Mouse (Mus musculus) lung, embryonic 15.5 days (tissue): Measurements from ENCODE around the gene Bcat2. TPM values are rescaled to one million over a fixed set of nuclear protein-coding genes. Genes with fewer than 3 reads are reported as not detected.

ENCODE experiments used
- ATAC-seq: fragments of 200-750 bp; cut with Nextera tagmentation; 2 replicates; pipeline ENCODE4 v1.8.0; 2017; ENCODE audit warnings: moderate number of reproducible peaks, borderline replicate concordance; ENCODE audit not compliant: low FRiP score, low TSS enrichment; ENCODE audit errors: extremely low read depth
- H3K27ac ChIP-seq: fragments of 300-500 bp; sonication (generic); 2 replicates; pipeline ENCODE4 v1.5.1; 2015; ENCODE audit warnings: moderate library complexity, mild to moderate bottlenecking, inconsistent platforms
- H3K27me3 ChIP-seq: fragments of 300-500 bp; sonication (generic); 2 replicates; pipeline ENCODE4 v1.6.1; 2015; ENCODE audit warnings: inconsistent platforms
- H3K36me3 ChIP-seq: fragments of 300-500 bp; sonication (generic); 2 replicates; pipeline ENCODE4 v1.6.1; 2015; ENCODE audit warnings: inconsistent platforms
- H3K4me1 ChIP-seq: fragments of 300-500 bp; sonication (generic); 2 replicates; pipeline ENCODE4 v1.6.1; 2015; ENCODE audit warnings: inconsistent platforms
- H3K4me2 ChIP-seq: fragments of 300-500 bp; sonication (generic); 2 replicates; pipeline ENCODE4 v1.6.1; 2015; ENCODE audit warnings: inconsistent platforms, mild to moderate bottlenecking, moderate library complexity
- H3K4me3 ChIP-seq: fragments of 300-500 bp; sonication (generic); 2 replicates; pipeline ENCODE4 v1.5.1; 2015; ENCODE audit warnings: mild to moderate bottlenecking, inconsistent platforms
- H3K9ac ChIP-seq: fragments of 300-500 bp; sonication (generic); 2 replicates; pipeline ENCODE4 v1.6.1; 2015; ENCODE audit warnings: inconsistent platforms
- H3K9me3 ChIP-seq: fragments of 300-500 bp; sonication (generic); 2 replicates; pipeline ENCODE4 v1.6.1; 2016; ENCODE audit warnings: inconsistent platforms
- WGBS: fragments of 180-500 bp; shearing (Covaris S2); methylation state at CpG from one replicate; pipeline ENCODE4 v1.1.7; 2015; 5-methylcytosine and 5-hydroxymethylcytosine counted together
- polyA plus RNA-seq: library from polyadenylated mRNA; unstranded; fragments of >200 nt; fragmentation: Nextera tagmentation; extraction: Ambion mirVana; gene quantifications from 2 replicates; pipeline ENCODE4 v1.2.1, GENCODE M21; 2015

Gene Bcat2
- polyA plus RNA-seq, 1 experiment from 2014 or later: 62.5 TPM

GRCm38 (mm10) chr7:45567780-45568516 is 2.0 kb upstream of the Bcat2 start:
- H3K27ac ChIP-seq: peak overlapping the region; percentile 95
- ATAC-seq: peak; percentile 97
- peak overlapping the region; percentile 11 for H3K9ac ChIP-seq
- no peaks in the 10 kb centered on the region for H3K36me3 ChIP-seq
- H3K4me2 ChIP-seq: peak overlapping the region; percentile 76
- WGBS: under 1% methylated on average over 24 of the region's 24 CpGs
- peaks cover 29% of the 10 kb centered on the region for H3K4me1 ChIP-seq
- H3K27me3 ChIP-seq: no peaks in the 10 kb centered on the region
- no peaks in the 10 kb centered on the region for H3K9me3 ChIP-seq
- peak overlapping the region; percentile 38 for H3K4me3 ChIP-seq

DNA sequence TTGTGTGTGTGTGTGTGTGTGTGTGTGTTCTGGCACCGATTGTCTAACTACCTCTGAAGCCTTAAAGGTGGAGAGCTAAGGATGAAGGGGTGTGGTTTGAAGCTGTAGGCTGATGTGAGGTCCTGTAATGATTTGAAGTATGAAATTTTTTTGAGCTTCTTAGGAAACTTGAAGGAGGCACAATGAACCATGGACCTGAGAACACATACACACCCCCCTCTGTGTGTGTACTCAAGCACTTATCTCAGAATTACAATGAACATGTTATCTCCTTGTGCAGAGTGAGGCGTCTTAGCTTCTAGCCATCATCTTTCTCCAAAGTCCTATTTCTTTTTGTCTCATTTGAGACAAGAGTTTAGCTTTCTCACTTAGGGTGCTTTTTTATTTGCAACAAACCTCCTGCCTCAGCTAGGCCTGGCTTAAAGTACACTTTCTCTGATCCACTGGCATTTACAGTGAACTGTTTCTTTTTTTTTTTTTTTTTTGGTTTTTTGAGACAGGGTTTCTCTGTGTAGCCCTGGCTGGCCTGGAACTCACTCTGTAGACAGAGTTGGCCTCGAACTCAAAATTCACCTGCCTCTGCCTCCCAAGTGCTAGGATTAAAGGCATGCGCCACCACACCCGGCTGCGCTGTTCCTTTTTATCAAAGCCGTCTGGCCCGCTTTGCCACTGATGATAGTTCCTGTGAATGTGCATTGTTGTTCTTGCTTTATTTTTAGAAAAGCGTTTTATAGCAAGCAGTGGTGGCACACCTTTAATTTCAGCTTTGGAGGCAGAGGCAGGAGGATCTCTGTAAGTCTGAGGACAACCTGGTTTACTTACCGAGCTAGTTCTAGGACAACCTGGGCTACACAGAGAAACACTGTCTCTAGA is 1.1 kb upstream of the Bcat2 start:
- peaks cover 29% of the 10 kb centered on the region for H3K4me1 ChIP-seq
- ATAC-seq: peak; percentile 5; the same call in 1 of the 2 replicates
- no peaks in the 10 kb centered on the region for H3K36me3 ChIP-seq
- H3K27ac ChIP-seq: peak overlapping the region; percentile 95
- H3K9me3 ChIP-seq: no peaks in the 10 kb centered on the region
- peak overlapping the region; percentile 76 for H3K4me2 ChIP-seq
- no peak overlapping the region; the same call in 1 of the 2 replicates for H3K9ac ChIP-seq
- no peaks in the 10 kb centered on the region for H3K27me3 ChIP-seq
- WGBS: 75% methylated on average over 10 of the region's 10 CpGs
- peak overlapping the region; percentile 38 for H3K4me3 ChIP-seq

GRCm38 (mm10) chr7:45571966-45572365 is 2.0 kb downstream of the Bcat2 start:
- no peak for ATAC-seq
- Histone ChIP-seq H3K9me3 (no peaks in the 10 kb centered on the region), H3K4me3 (0 out of 2 replicates have a peak overlapping the region, but pooled peaks have one; percentile 69), H3K27me3 (no peaks in the 10 kb centered on the region), H3K36me3 (peaks cover 17% of the 10 kb centered on the region), H3K27ac (no peak overlapping the region), H3K4me1 (peaks cover 29% of the 10 kb centered on the region), H3K4me2 (peak overlapping the region; percentile 80; the same call in 1 of the 2 replicates), H3K9ac (no peak overlapping the region)
- 35% methylated on average over 1 of the region's 1 CpGs for WGBS

GRCm38 (mm10) chr7:45573954-45574353 is 4.0 kb downstream of the Bcat2 start:
- Histone ChIP-seq H3K4me2 (no peak overlapping the region), H3K36me3 (peaks cover 30% of the 10 kb centered on the region), H3K9me3 (no peaks in the 10 kb centered on the region), H3K4me1 (peaks cover 19% of the 10 kb centered on the region), H3K9ac (no peak overlapping the region), H3K27me3 (no peaks in the 10 kb centered on the region), H3K4me3 (no peak overlapping the region), H3K27ac (no peak overlapping the region)
- no peak for ATAC-seq
- 54% methylated on average over 8 of the region's 8 CpGs for WGBS

- H3K4me1 ChIP-seq: peaks cover 17% of the 10 kb centered on the region
- H3K27me3 ChIP-seq: no peaks in the 10 kb centered on the region
- no peak overlapping the region for H3K4me3 ChIP-seq
- 81% methylated on average over 15 of the region's 15 CpGs for WGBS
- no peak overlapping the region for H3K27ac ChIP-seq
- H3K36me3 ChIP-seq: peaks cover 30% of the 10 kb centered on the region
- H3K9me3 ChIP-seq: no peaks in the 10 kb centered on the region
- ATAC-seq: no peak
- H3K4me2 ChIP-seq: no peak overlapping the region
- H3K9ac ChIP-seq: no peak overlapping the region
Observed at GRCm38 (mm10) chr7:45574472-45575379, 4.8 kb downstream of the Bcat2 start.

GRCm38 (mm10) chr7:45585923-45586322 is 16.0 kb downstream of the Bcat2 start:
- no peak overlapping the region for H3K4me2 ChIP-seq
- WGBS: 88% methylated on average over 6 of the region's 6 CpGs
- no peak overlapping the region for H3K4me3 ChIP-seq
- no peak for ATAC-seq
- peaks cover 14% of the 10 kb centered on the region; the same call in 1 of the 2 replicates for H3K36me3 ChIP-seq
- no peak overlapping the region for H3K27ac ChIP-seq
- no peaks in the 10 kb centered on the region for H3K9me3 ChIP-seq
- H3K4me1 ChIP-seq: 0 out of 2 replicates have a peak, but pooled peaks cover 4% of the 10 kb centered on the region
- no peak overlapping the region for H3K9ac ChIP-seq
- no peaks in the 10 kb centered on the region for H3K27me3 ChIP-seq

DNA sequence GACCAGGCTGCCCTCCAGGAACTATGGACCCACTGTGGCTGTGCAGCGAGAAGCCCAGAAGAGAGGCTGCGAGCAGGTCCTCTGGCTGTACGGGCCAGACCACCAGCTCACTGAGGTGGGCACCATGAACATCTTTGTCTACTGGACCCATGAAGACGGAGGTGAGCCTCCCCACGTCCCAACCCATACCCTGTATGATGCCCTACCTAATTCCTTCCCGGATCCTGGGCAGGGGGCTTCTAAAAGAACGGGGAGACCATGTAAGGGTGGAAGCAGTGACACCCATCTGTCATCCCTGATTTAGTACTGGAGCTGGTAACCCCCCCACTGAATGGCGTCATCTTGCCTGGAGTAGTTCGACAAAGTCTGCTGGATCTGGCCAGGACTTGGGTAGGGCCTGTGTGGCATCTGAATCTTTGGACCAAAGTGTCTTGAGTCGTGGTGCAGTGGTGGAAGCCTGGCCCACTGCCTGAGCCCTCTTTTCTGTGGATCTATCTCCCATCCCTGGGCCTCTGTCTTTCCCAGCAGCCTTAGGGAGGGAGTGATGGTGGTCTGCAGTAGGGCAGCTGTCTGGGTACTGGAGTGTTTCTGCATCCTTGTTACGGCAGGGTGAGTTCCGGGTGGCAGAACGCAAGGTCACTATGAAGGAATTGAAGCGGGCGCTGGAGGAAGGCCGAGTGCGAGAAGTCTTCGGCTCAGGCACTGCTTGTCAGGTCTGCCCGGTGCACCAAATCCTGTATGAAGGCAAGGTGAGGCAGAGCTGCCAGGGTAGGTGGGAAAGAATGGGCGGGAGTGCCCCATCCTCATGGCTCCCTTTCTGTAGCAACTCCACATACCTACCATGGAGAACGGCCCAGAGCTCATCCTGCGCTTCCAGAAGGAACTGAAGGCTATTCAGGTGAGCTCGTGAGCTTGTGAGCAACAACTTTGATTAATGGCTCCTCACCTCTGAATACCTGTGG is 18.0 kb downstream of the Bcat2 start:
- no peak for ATAC-seq
- Histone ChIP-seq H3K9ac (no peak overlapping the region), H3K4me2 (no peak overlapping the region), H3K4me3 (no peak overlapping the region), H3K4me1 (0 out of 2 replicates have a peak, but pooled peaks cover 4% of the 10 kb centered on the region), H3K36me3 (peaks cover 12% of the 10 kb centered on the region; the same call in 1 of the 2 replicates), H3K27me3 (no peaks in the 10 kb centered on the region), H3K27ac (no peak overlapping the region), H3K9me3 (no peaks in the 10 kb centered on the region)
- WGBS: 89% methylated on average over 23 of the region's 23 CpGs

- H3K4me1 ChIP-seq: 0 out of 2 replicates have a peak, but pooled peaks cover 4% of the 10 kb centered on the region
- H3K27me3 ChIP-seq: no peaks in the 10 kb centered on the region
- peak overlapping the region; percentile 58 for H3K4me2 ChIP-seq
- peak; percentile 98 for ATAC-seq
- H3K36me3 ChIP-seq: peaks cover 12% of the 10 kb centered on the region; the same call in 1 of the 2 replicates
- H3K9ac ChIP-seq: no peak overlapping the region; the same call in 1 of the 2 replicates
- peak overlapping the region; percentile 25 for H3K4me3 ChIP-seq
- WGBS: 3% methylated on average over 19 of the region's 19 CpGs
- H3K27ac ChIP-seq: no peak overlapping the region
- H3K9me3 ChIP-seq: no peaks in the 10 kb centered on the region
Observed at GRCm38 (mm10) chr7:45589173-45589572, 19.2 kb downstream of the Bcat2 start.

GRCm38 (mm10) chr7:45589898-45590297 is 19.9 kb downstream of the Bcat2 start:
- Histone ChIP-seq H3K4me2 (no peak overlapping the region), H3K9me3 (no peaks in the 10 kb centered on the region), H3K27ac (no peak overlapping the region), H3K4me1 (0 out of 2 replicates have a peak, but pooled peaks cover 4% of the 10 kb centered on the region), H3K4me3 (no peak overlapping the region), H3K36me3 (peaks cover 10% of the 10 kb centered on the region; the same call in 1 of the 2 replicates), H3K9ac (no peak overlapping the region), H3K27me3 (no peaks in the 10 kb centered on the region)
- ATAC-seq: no peak
- 92% methylated on average over 5 of the region's 5 CpGs for WGBS

- H3K9ac ChIP-seq: no peak overlapping the region
- ATAC-seq: no peak
- H3K27ac ChIP-seq: no peak overlapping the region
- no peak overlapping the region for H3K4me2 ChIP-seq
- no peaks in the 10 kb centered on the region for H3K27me3 ChIP-seq
- H3K36me3 ChIP-seq: 0 out of 2 replicates have a peak, but pooled peaks cover under 1% of the 10 kb centered on the region
- 0 out of 2 replicates have a peak, but pooled peaks cover 4% of the 10 kb centered on the region for H3K4me1 ChIP-seq
- H3K9me3 ChIP-seq: no peaks in the 10 kb centered on the region
- WGBS: 60% methylated on average over 3 of the region's 3 CpGs
- H3K4me3 ChIP-seq: no peak overlapping the region
Observed at GRCm38 (mm10) chr7:45590874-45591273, 20.9 kb downstream of the Bcat2 start.
